Mouse (Mus musculus) intestine, embryonic 14.5 days (tissue): ENCODE data around the gene Ocel1. TPM values are rescaled to one million over a fixed set of nuclear protein-coding genes. Genes with fewer than 3 reads are reported as not detected.

Experiments used
- ATAC-seq: fragments of 200-750 bp; cut with Nextera tagmentation; replicated peaks from 2 replicates; pipeline ENCODE4 v1.8.0; 2017; ENCODE audit warnings: low read depth, moderate number of reproducible peaks, moderate TSS enrichment, moderate library complexity; ENCODE audit not compliant: low FRiP score, low TSS enrichment
- DNase-seq: peaks from one replicate; pipeline ENCODE4 v3.0.0-alpha.2; 2018; ENCODE audit warnings: low spot score
- H3K27ac ChIP-seq: fragments of 300-500 bp; sonication (generic); 2 replicates; pipeline ENCODE4 v1.5.1; 2014; ENCODE audit warnings: low read depth, mild to moderate bottlenecking, control low read depth
- H3K27me3 ChIP-seq: fragments of 300-500 bp; sonication (generic); replicated peaks from 2 replicates; pipeline ENCODE4 v1.6.1; 2014; ENCODE audit warnings: low read length, control low read depth; ENCODE audit not compliant: control insufficient read depth, insufficient read depth
- H3K36me3 ChIP-seq: fragments of 300-500 bp; sonication (generic); 2 replicates; pipeline ENCODE4 v1.6.1; 2014; ENCODE audit warnings: low read length, control low read depth; ENCODE audit not compliant: control insufficient read depth, insufficient read depth
- H3K4me1 ChIP-seq: fragments of 300-500 bp; sonication (generic); replicated peaks from 2 replicates; pipeline ENCODE4 v1.6.1; 2014; ENCODE audit warnings: low read length, control low read depth, mixed read lengths; ENCODE audit not compliant: control insufficient read depth, insufficient read depth
- H3K4me2 ChIP-seq: fragments of 300-500 bp; sonication (generic); 2 replicates; pipeline ENCODE4 v1.6.1; 2014; ENCODE audit warnings: low read length
- H3K4me3 ChIP-seq: fragments of 300-500 bp; sonication (generic); 2 replicates; pipeline ENCODE4 v1.5.1; 2014; ENCODE audit warnings: low read depth, low read length, control low read depth, mixed read lengths
- H3K9ac ChIP-seq: fragments of 300-500 bp; sonication (generic); 2 replicates; pipeline ENCODE4 v1.6.1; 2014; ENCODE audit warnings: mild to moderate bottlenecking, low read length
- H3K9me3 ChIP-seq: fragments of 300-500 bp; sonication (generic); 2 replicates; pipeline ENCODE4 v1.6.1; 2016; ENCODE audit warnings: low read length, control low read depth; ENCODE audit not compliant: control insufficient read depth
- WGBS: fragments of 180-500 bp; shearing (Covaris S2); extraction: QIAGEN DNeasy Blood & Tissue Kit; methylation state at CpG from one replicate; pipeline ENCODE4 v1.1.7; 2014; 5-methylcytosine and 5-hydroxymethylcytosine counted together
- polyA plus RNA-seq: library from polyadenylated mRNA; unstranded; fragments of >200 nt; fragmentation: Nextera tagmentation; extraction: Ambion mirVana; gene quantifications from 2 replicates; pipeline ENCODE4 v1.2.1, GENCODE M21; 2014

The Ocel1 gene
- polyA plus RNA-seq, 1 experiment from 2014 or later = 5.3 TPM

GRCm38 (mm10) chr8:71404951-71405351, 33.9 kb downstream of the Ocel1 start:
- no peak overlapping the region for H3K9ac ChIP-seq
- 0 out of 2 replicates have a peak overlapping the region, but pooled peaks have one; percentile 83 for H3K4me2 ChIP-seq
- H3K36me3 ChIP-seq = peaks cover 29% of the 10 kb centered on the region
- 89% methylated on average over 9 of the region's 9 CpGs for WGBS
- peak overlapping the region; percentile 74; the same call in 1 of the 2 replicates for H3K4me3 ChIP-seq
- DNase-seq = peak; percentile 52
- peaks cover 11% of the 10 kb centered on the region for H3K4me1 ChIP-seq
- ATAC-seq = no peak
- no peaks in the 10 kb centered on the region for H3K9me3 ChIP-seq
- no peak overlapping the region for H3K27ac ChIP-seq
- H3K27me3 ChIP-seq = no peaks in the 10 kb centered on the region

GRCm38 (mm10) chr8:71405401-71406098, 34.5 kb downstream of the Ocel1 start, which contains the start of gene Ankle1:
Gene Ankle1 (plus strand): TSS chr8:71406010.
- Histone ChIP-seq H3K27ac (no peak within 1 kb of the TSS), H3K9me3 (no peaks in the 10 kb centered on the region), H3K36me3 (peaks cover 27% of the 10 kb centered on the region), H3K4me2 (peak within 1 kb of the TSS; percentile 83), H3K9ac (peak within 1 kb of the TSS; percentile 62), H3K27me3 (no peaks in the 10 kb centered on the region), H3K4me1 (peaks cover 11% of the 10 kb centered on the region), H3K4me3 (peak within 1 kb of the TSS; percentile 74)
- ATAC-seq (peak; percentile 80), DNase-seq (peak; percentile 100)
- 18% methylated on average over 31 of the region's 33 CpGs for WGBS

- peak overlapping the region; percentile 74 for H3K4me3 ChIP-seq
- H3K9me3 ChIP-seq = no peaks in the 10 kb centered on the region
- H3K4me2 ChIP-seq = peak overlapping the region; percentile 83
- H3K9ac ChIP-seq = peak overlapping the region; percentile 62
- H3K36me3 ChIP-seq = peaks cover 27% of the 10 kb centered on the region
- ATAC-seq (peak; percentile 80), DNase-seq (peak; percentile 89)
- peaks cover 11% of the 10 kb centered on the region for H3K4me1 ChIP-seq
- WGBS = under 1% methylated on average over 53 of the region's 55 CpGs
- H3K27me3 ChIP-seq = no peaks in the 10 kb centered on the region
- no peak overlapping the region for H3K27ac ChIP-seq
Measured at GRCm38 (mm10) chr8:71406099-71407015, 35.3 kb downstream of the Ocel1 start.

GRCm38 (mm10) chr8:71407441-71407840, 36.3 kb downstream of the Ocel1 start:
- Histone ChIP-seq H3K4me2 (no peak overlapping the region; the same call in 1 of the 2 replicates), H3K9ac (no peak overlapping the region), H3K27me3 (no peaks in the 10 kb centered on the region), H3K4me3 (no peak overlapping the region), H3K9me3 (no peaks in the 10 kb centered on the region), H3K36me3 (peaks cover 27% of the 10 kb centered on the region), H3K27ac (no peak overlapping the region), H3K4me1 (peaks cover 11% of the 10 kb centered on the region)
- WGBS = 94% methylated on average over 14 of the region's 14 CpGs
- DNase-seq (peak; percentile 28), ATAC-seq (no peak)

GRCm38 (mm10) chr8:71408231-71408630, 37.1 kb downstream of the Ocel1 start:
- H3K4me2 ChIP-seq = no peak overlapping the region
- no peak overlapping the region for H3K9ac ChIP-seq

GRCm38 (mm10) chr8:71411535-71412273, 40.6 kb downstream of the Ocel1 start:
- no peak overlapping the region for H3K9ac ChIP-seq
- no peak overlapping the region for H3K27ac ChIP-seq
- no peaks in the 10 kb centered on the region for H3K27me3 ChIP-seq
- no peak overlapping the region for H3K4me2 ChIP-seq
- ATAC-seq (no peak), DNase-seq (no peak)
- no peaks in the 10 kb centered on the region; the same call in 1 of the 2 replicates for H3K4me1 ChIP-seq
- WGBS = 51% methylated on average over 11 of the region's 11 CpGs
- H3K4me3 ChIP-seq = no peak overlapping the region
- H3K36me3 ChIP-seq = peaks cover 27% of the 10 kb centered on the region
- H3K9me3 ChIP-seq = no peaks in the 10 kb centered on the region

More at GRCm38 (mm10) chr8:71408231-71408630, 37.1 kb downstream of the Ocel1 start:
- Histone ChIP-seq H3K9me3 (no peaks in the 10 kb centered on the region), H3K27ac (no peak overlapping the region), H3K4me3 (no peak overlapping the region), H3K36me3 (peaks cover 27% of the 10 kb centered on the region), H3K27me3 (no peaks in the 10 kb centered on the region), H3K4me1 (peaks cover 11% of the 10 kb centered on the region)
- DNase-seq (peak; percentile 46), ATAC-seq (no peak)
- WGBS = 98% methylated on average over 4 of the region's 4 CpGs

- Histone ChIP-seq H3K4me1 (no peaks in the 10 kb centered on the region), H3K9ac (no peak overlapping the region), H3K9me3 (no peaks in the 10 kb centered on the region), H3K4me2 (no peak overlapping the region), H3K36me3 (no peaks in the 10 kb centered on the region), H3K27me3 (no peaks in the 10 kb centered on the region), H3K27ac (no peak overlapping the region), H3K4me3 (no peak overlapping the region)
- DNase-seq (no peak), ATAC-seq (no peak)
Measured at GRCm38 (mm10) chr8:71422121-71422520, 51.0 kb downstream of the Ocel1 start.
